Mouse (Mus musculus) inflammation-experienced regulatory T-cells (primary cell): Measurements from ENCODE around the gene Kremen1. TPM values are rescaled to one million over a fixed set of nuclear protein-coding genes. Genes with fewer than 3 reads are reported as not detected.

Source experiments
- polyA plus RNA-seq, 2 experiments: library from polyadenylated mRNA; unstranded; fragments of 100-300 nt; shearing (Covaris generic); gene quantifications; one replicate each; pipeline ENCODE4 v1.2.1; 2017

Kremen1 gene
- polyA plus RNA-seq: 10 to 100 TPM in 1 of 2 experiments, 1 to 10 TPM in 1; 7.0 to 22.4 TPM

DNA sequence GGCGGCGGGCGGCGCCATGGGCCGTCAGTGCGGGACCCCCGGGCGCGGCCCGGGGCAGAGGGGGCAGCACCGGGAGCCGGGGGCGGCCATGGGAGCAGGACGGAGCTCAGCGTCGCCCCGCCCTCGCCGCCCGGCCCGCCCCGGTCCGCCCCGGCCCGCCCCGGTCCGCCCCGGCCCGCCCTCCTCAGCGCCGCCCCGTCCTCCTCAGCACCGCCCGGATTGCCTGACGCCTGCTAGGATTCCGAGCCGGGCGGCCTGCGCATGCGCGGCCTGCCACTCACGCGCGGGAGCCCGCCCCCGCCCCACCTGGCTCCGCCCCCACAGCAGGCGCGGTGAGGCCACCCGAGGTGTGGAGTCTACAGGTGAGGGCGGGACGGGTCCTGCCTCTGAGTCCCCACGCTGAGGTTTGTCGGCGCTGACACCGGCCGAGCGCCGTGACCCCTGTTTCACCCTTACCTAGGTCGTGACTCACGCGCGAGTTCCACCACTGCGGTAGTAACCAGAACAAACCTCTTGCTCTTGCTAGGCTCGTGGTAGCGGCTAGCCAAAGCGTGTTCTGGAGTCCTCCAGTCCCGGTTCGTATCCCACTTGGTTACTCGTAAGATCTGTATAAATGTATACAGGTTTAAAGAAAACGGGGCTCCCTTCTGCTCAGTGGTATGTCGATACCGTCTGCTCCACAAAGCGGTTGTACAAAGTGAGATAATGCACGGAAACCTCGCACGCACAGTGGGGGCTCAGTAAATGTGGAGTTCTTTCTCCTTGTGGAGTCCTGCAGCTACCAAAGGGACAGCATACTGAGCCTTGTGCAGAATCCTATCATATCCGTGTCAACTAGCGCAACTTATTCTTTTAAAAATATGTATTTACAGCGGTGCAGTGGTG lies at the start of gene Kremen1:
Kremen1 (minus strand) TSS at position 51 of the 885 bp plus-strand sequence.

DNA sequence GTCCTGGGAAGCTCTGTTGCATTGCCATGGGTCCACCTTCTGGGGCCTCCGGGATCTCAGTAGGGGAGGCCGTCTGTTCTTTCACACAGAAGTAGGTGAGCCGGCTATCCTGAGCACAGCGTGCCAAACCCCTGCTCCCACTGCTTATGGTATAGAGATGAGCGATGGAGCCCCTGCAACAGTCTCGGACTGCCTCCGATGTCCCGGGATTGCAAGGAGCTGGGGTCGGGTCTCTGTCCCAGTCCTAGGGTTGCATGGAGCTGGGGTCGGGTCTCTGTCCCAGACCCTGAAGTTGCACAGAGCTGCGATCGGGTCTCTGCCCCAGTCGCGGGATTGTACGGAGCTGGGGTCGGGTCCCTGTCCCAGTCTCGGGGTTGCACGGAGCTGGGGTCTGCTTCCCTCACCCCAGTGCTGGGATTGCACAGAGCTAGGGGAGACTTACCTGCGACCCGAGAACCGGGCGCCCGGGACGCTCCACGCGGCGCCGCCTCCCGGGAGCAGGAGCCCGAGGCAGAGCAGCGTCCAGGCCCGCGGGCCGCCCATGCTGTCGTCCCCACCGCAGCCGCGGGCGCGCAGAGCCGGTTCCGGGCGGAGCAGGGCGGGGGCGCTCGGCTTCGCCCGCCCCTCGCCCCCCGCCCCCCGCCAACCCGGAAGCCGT lies 109.5 kb downstream of the Kremen1 start, which contains the start of gene Emid1:
Emid1 (minus strand) TSS at position 578 of the 658 bp plus-strand sequence.

Other genes starting within 250 kb of the Kremen1 start
- not detected for gene Rasl10a, start 203.4 kb downstream of the Kremen1 start, polyA plus RNA-seq
- 10 to 100 TPM in 1 of 2 experiments, 1 to 10 TPM in 1; 5.1 to 12.5 TPM for gene Gas2l1, start 196.2 kb downstream of the Kremen1 start, polyA plus RNA-seq
- gene Rhbdd3, start 162.6 kb downstream of the Kremen1 start, polyA plus RNA-seq: 10 to 100 TPM in 1 of 2 experiments, 1 to 10 TPM in 1; 8.6 to 11.0 TPM
- 100 to 1,000 TPM; 654 to 738 TPM for gene Ewsr1, start 162.3 kb downstream of the Kremen1 start, polyA plus RNA-seq
- 1 to 10 TPM; 1.8 to 4.3 TPM for gene Emid1, start 109.3 kb downstream of the Kremen1 start, polyA plus RNA-seq
- gene Znrf3, start 183.3 kb upstream of the Kremen1 start, polyA plus RNA-seq: 10 to 100 TPM; 16.6 to 21.8 TPM